Mouse (Mus musculus) frontal cortex, postnatal 10 days (tissue): Measurements from ENCODE around the gene Tcf7l2.

Source experiments
- DNase-seq, 2 experiments: peaks; one replicate each; pipeline ENCODE4 v3.0.0; 2022; ENCODE audit warnings: low spot score in 2 of 2, mixed read lengths in 1 of 2

Tcf7l2 gene

GRCm38 (mm10) chr19:55902573-55903385 lies 161.2 kb downstream of the Tcf7l2 start:
- DNase-seq, result no peak

- DNase-seq, result no peak
Measured at GRCm38 (mm10) chr19:55909039-55909438, 167.4 kb downstream of the Tcf7l2 start.

- DNase-seq, result no peak
Measured at GRCm38 (mm10) chr19:55911941-55912340, 170.3 kb downstream of the Tcf7l2 start.

- DNase-seq, result no peak
Measured at GRCm38 (mm10) chr19:55912813-55913212, 171.2 kb downstream of the Tcf7l2 start.

GRCm38 (mm10) chr19:55913585-55913984 lies 172.0 kb downstream of the Tcf7l2 start:
- no peak for DNase-seq

- DNase-seq, result no peak
Measured at GRCm38 (mm10) chr19:55914614-55915211, 173.1 kb downstream of the Tcf7l2 start.

GRCm38 (mm10) chr19:55915506-55915905 lies 173.9 kb downstream of the Tcf7l2 start:
- no peak for DNase-seq

- DNase-seq, result no peak
Measured at GRCm38 (mm10) chr19:55916211-55916610, 174.6 kb downstream of the Tcf7l2 start.

- no peak for DNase-seq
Measured at GRCm38 (mm10) chr19:55923789-55924426, 182.3 kb downstream of the Tcf7l2 start.

GRCm38 (mm10) chr19:55924800-55925199 lies 183.2 kb downstream of the Tcf7l2 start:
- no peak for DNase-seq

- DNase-seq, result no peak
Measured at GRCm38 (mm10) chr19:55925425-55925803, 183.8 kb downstream of the Tcf7l2 start.

GRCm38 (mm10) chr19:55925804-55926521 lies 184.3 kb downstream of the Tcf7l2 start:
- DNase-seq, result no peak

- DNase-seq, result no peak
Measured at GRCm38 (mm10) chr19:55926858-55927673, 185.4 kb downstream of the Tcf7l2 start.

GRCm38 (mm10) chr19:55927674-55928061 lies 186.0 kb downstream of the Tcf7l2 start:
- no peak for DNase-seq

- DNase-seq, result no peak
Measured at GRCm38 (mm10) chr19:55928674-55929073, 187.1 kb downstream of the Tcf7l2 start.

GRCm38 (mm10) chr19:55931642-55932041 lies 190.0 kb downstream of the Tcf7l2 start:
- no peak for DNase-seq

GRCm38 (mm10) chr19:55933947-55934729 lies 192.5 kb downstream of the Tcf7l2 start:
- DNase-seq, result no peak

GRCm38 (mm10) chr19:55934730-55935003 lies 193.0 kb downstream of the Tcf7l2 start:
- DNase-seq, result no peak

GRCm38 (mm10) chr19:55937026-55937425 lies 195.4 kb downstream of the Tcf7l2 start:
- no peak for DNase-seq

- DNase-seq, result no peak
Measured at GRCm38 (mm10) chr19:55938254-55939046, 196.8 kb downstream of the Tcf7l2 start.
